Mouse (Mus musculus): ENCODE measurements at regions not wholly inside any gene's neighbourhood (a gene's known extent, or its start where the extent isn't known, plus 50 kb on each side); places are given as distances from the start of the nearest gene placed in this dataset.

DNA sequence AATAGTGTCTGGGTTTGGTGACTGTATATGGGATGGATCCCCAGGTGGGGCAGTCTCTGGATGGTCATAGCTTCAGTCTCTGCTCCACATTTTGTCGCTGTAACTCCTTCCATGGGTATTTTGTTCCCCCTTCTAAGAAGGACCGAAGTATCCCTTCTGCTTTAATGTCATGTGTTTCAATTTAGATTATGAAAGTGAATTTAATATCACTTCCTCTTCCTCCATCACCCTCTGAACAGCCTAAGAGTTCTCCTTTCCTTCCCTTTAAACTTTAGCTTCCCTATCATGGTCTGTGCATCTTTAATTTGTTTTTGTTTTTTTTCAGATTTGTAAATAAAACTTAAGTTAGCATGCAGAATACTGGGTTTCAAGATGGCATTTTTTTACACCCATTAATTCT is 211.0 kb upstream of the Phyhipl start:
- no peak for ATAC-seq (ENCODE audit: extremely low read depth, insufficient number of reproducible peaks, low FRiP score, low TSS enrichment)
- Histone ChIP-seq H3K27ac (replicated peaks) (no peak overlapping the region), H3K4me2 (no peak overlapping the region), H3K27me3 (replicated peaks) (no peaks in the 10 kb centered on the region), H3K4me1 (no peaks in the 10 kb centered on the region), H3K9me3 (no peaks in the 10 kb centered on the region), H3K4me3 (no peak overlapping the region), H3K9ac (no peak overlapping the region), H3K36me3 (no peaks in the 10 kb centered on the region)
- WGBS, result 85% methylated on average over 2 of the region's 2 CpGs

GRCm38 (mm10) chr10:70864650-70865049 is 208.9 kb upstream of the Phyhipl start:
- Histone ChIP-seq H3K36me3 (no peaks in the 10 kb centered on the region), H3K9me3 (no peaks in the 10 kb centered on the region), H3K4me2 (no peak overlapping the region), H3K4me1 (no peaks in the 10 kb centered on the region), H3K27ac (replicated peaks) (no peak overlapping the region), H3K4me3 (no peak overlapping the region), H3K27me3 (replicated peaks) (no peaks in the 10 kb centered on the region), H3K9ac (no peak overlapping the region)
- WGBS, result 83% methylated on average over 5 of the region's 5 CpGs
- ATAC-seq (ENCODE audit: extremely low read depth, insufficient number of reproducible peaks, low FRiP score, low TSS enrichment), result no peak

- 60% methylated on average over 3 of the region's 4 CpGs for WGBS
- ATAC-seq (ENCODE audit: extremely low read depth, insufficient number of reproducible peaks, low FRiP score, low TSS enrichment), result no peak
- no peak overlapping the region for H3K4me3 ChIP-seq
- H3K9me3 ChIP-seq, result no peaks in the 10 kb centered on the region
- H3K4me1 ChIP-seq, result no peaks in the 10 kb centered on the region
- no peaks in the 10 kb centered on the region for H3K36me3 ChIP-seq
- no peak overlapping the region for H3K4me2 ChIP-seq
- H3K27me3 ChIP-seq (replicated peaks), result no peaks in the 10 kb centered on the region
- no peak overlapping the region for H3K9ac ChIP-seq
- H3K27ac ChIP-seq (replicated peaks), result no peak overlapping the region
Observed at GRCm38 (mm10) chr10:70862022-70862335, 206.2 kb upstream of the Phyhipl start.

DNA sequence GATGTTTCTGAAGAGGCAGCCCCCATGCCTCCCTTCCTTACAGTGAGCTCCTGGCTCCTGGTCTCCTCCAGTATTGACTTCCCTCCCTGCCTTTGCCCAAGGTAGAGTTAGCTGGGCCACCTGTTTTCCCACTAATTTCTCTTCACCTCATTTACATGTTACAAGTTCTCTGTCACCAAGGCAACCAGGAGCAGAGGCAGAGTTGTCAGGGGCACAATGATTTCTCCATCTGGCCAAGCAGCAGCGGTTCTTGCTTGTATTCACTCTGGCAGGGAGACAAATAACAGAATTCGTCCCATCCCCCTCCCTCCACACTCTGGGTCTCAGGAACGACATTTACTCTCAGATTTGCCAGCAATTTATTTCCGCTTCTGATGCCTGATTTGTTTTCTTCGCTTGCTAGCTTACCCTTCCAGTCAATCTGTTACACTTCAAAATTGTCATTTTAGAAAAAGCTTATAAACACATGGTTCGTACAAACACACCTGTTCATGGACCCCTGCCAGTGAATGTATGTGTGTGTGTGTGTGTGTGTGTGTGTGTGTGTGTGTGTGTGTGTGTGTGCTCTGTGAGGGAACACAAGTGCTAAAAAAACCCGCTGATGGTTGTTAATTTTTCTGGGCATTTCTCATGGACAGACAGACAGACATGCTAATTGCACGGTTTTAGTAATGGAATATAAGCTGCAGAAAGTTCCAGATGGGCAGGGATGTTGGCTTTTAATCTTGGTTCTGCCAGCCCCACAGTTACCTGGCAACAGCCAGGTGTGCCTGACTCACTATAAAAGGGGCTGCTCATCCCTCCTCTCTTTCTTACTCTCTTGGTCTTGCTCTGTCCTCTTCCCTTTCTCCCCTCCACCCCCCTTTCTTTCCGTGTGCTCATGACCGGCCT is 205.6 kb upstream of the Phyhipl start:
- no peak for ATAC-seq (ENCODE audit: extremely low read depth, insufficient number of reproducible peaks, low FRiP score, low TSS enrichment)
- Histone ChIP-seq H3K36me3 (no peaks in the 10 kb centered on the region), H3K9me3 (no peaks in the 10 kb centered on the region), H3K4me2 (no peak overlapping the region), H3K27ac (replicated peaks) (no peak overlapping the region), H3K4me1 (no peaks in the 10 kb centered on the region), H3K27me3 (replicated peaks) (no peaks in the 10 kb centered on the region), H3K9ac (no peak overlapping the region), H3K4me3 (no peak overlapping the region)
- 52% methylated on average over 9 of the region's 10 CpGs for WGBS

DNA sequence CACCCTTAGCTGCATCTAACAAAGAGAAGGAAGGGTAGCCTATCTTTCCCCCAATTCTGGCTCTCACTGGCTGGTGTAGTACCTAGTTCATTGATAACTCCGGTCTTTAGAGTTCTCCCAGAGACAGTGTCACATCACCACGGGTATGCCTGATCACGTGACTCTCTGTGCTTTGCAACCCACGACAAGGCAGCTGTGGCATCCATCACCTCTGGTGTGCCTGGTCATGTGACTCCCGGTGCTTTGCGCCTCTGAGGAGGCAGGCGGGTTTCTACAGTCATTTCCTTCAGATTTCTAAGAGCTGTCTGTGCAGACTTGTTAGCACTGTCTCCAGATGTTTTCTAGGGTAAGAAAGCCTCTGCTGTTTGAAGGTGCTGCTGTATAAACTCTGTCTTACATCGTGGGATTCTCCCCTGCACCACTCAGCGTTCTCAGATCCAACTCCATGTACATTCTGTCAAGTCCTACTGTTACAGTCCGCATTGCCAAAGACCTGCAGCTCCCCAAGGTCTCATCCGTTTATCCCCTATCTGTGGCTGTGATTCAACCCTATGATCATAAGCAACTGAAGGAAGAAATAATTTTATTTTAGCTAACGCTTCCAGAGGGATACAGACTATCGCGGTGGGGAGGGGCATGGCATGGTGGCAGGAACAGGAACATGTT is 201.5 kb upstream of the Phyhipl start:
- Histone ChIP-seq H3K36me3 (no peaks in the 10 kb centered on the region), H3K9ac (no peak overlapping the region), H3K4me3 (no peak overlapping the region), H3K27me3 (replicated peaks) (no peaks in the 10 kb centered on the region), H3K4me2 (no peak overlapping the region), H3K9me3 (no peaks in the 10 kb centered on the region), H3K27ac (replicated peaks) (no peak overlapping the region), H3K4me1 (no peaks in the 10 kb centered on the region)
- WGBS, result 65% methylated on average over 14 of the region's 14 CpGs
- no peak for ATAC-seq (ENCODE audit: extremely low read depth, insufficient number of reproducible peaks, low FRiP score, low TSS enrichment)

- Histone ChIP-seq H3K36me3 (no peaks in the 10 kb centered on the region), H3K4me2 (no peak overlapping the region), H3K4me1 (no peaks in the 10 kb centered on the region), H3K27me3 (replicated peaks) (no peaks in the 10 kb centered on the region), H3K9ac (no peak overlapping the region), H3K9me3 (no peaks in the 10 kb centered on the region), H3K27ac (replicated peaks) (no peak overlapping the region), H3K4me3 (no peak overlapping the region)
- no peak for ATAC-seq (ENCODE audit: extremely low read depth, insufficient number of reproducible peaks, low FRiP score, low TSS enrichment)
- WGBS, result 76% methylated on average over 8 of the region's 8 CpGs
Observed at GRCm38 (mm10) chr10:70855948-70856347, 200.2 kb upstream of the Phyhipl start.

DNA sequence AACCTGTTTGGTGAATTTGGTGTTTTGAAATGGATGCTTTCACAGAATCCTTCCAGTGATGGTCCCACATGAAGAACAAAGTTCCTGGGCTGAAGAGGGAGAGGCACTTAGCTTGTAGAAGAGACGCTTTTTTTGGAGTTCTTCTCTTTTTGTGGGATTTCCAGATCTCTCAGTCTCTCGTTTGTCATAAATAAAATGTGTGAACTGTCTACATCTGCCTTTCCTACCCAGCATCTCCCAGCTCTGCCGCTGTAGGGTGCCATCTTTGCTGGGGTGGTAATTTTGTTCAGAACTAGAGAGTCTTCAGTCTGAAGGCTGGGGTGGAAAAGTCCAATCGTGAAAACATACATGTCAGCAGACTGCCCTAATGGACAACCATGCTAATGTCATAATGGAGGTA is 197.8 kb upstream of the Phyhipl start:
- ATAC-seq (ENCODE audit: extremely low read depth, insufficient number of reproducible peaks, low FRiP score, low TSS enrichment), result no peak
- Histone ChIP-seq H3K4me3 (no peak overlapping the region), H3K9ac (no peak overlapping the region), H3K4me1 (no peaks in the 10 kb centered on the region), H3K27ac (replicated peaks) (no peak overlapping the region), H3K36me3 (no peaks in the 10 kb centered on the region), H3K27me3 (replicated peaks) (no peaks in the 10 kb centered on the region), H3K4me2 (no peak overlapping the region), H3K9me3 (no peaks in the 10 kb centered on the region)
- WGBS, result 88% methylated on average over 4 of the region's 4 CpGs

- Histone ChIP-seq H3K9ac (no peak overlapping the region), H3K27ac (replicated peaks) (no peak overlapping the region), H3K4me2 (no peak overlapping the region), H3K27me3 (replicated peaks) (no peaks in the 10 kb centered on the region), H3K4me1 (no peaks in the 10 kb centered on the region), H3K9me3 (peaks cover 9% of the 10 kb centered on the region), H3K4me3 (no peak overlapping the region), H3K36me3 (no peaks in the 10 kb centered on the region)
- no peak for ATAC-seq (ENCODE audit: extremely low read depth, insufficient number of reproducible peaks, low FRiP score, low TSS enrichment)
- whole genome bisulfite sequencing, result 75% methylated on average over 5 of the region's 5 CpGs
Observed at GRCm38 (mm10) chr10:70848141-70848540, 192.4 kb upstream of the Phyhipl start.

DNA sequence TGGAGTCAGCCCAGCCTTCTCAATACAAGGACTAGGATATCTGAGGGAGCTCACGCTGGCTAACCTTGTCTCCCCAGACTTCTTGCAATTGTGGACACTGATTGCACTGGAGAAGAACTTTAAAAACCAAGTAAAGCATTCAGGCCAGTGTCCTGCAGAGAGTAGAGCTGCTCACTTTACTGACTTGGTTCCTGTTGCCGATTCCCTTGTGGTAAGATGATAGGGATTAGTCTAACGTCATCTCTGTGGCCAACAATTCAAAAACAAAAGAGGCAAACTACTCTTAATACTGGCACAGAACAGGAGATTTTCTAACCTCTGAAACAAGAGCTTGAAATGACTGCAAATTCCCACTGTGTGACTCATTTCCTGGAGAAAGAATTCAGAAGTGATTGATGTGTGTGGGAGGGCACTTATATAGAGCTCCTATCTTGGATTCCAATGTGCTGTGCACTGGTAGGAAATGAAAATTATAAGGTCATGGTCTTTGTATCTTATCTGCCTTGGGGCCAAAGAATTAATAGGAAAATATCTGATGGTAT is 191.6 kb upstream of the Phyhipl start:
- Histone ChIP-seq H3K27ac (replicated peaks) (no peak overlapping the region), H3K9ac (no peak overlapping the region), H3K4me3 (no peak overlapping the region), H3K4me2 (no peak overlapping the region), H3K36me3 (no peaks in the 10 kb centered on the region), H3K27me3 (replicated peaks) (no peaks in the 10 kb centered on the region), H3K9me3 (peaks cover 9% of the 10 kb centered on the region), H3K4me1 (no peaks in the 10 kb centered on the region)
- no peak for ATAC-seq (ENCODE audit: extremely low read depth, insufficient number of reproducible peaks, low FRiP score, low TSS enrichment)
- 72% methylated on average over 3 of the region's 3 CpGs for WGBS

DNA sequence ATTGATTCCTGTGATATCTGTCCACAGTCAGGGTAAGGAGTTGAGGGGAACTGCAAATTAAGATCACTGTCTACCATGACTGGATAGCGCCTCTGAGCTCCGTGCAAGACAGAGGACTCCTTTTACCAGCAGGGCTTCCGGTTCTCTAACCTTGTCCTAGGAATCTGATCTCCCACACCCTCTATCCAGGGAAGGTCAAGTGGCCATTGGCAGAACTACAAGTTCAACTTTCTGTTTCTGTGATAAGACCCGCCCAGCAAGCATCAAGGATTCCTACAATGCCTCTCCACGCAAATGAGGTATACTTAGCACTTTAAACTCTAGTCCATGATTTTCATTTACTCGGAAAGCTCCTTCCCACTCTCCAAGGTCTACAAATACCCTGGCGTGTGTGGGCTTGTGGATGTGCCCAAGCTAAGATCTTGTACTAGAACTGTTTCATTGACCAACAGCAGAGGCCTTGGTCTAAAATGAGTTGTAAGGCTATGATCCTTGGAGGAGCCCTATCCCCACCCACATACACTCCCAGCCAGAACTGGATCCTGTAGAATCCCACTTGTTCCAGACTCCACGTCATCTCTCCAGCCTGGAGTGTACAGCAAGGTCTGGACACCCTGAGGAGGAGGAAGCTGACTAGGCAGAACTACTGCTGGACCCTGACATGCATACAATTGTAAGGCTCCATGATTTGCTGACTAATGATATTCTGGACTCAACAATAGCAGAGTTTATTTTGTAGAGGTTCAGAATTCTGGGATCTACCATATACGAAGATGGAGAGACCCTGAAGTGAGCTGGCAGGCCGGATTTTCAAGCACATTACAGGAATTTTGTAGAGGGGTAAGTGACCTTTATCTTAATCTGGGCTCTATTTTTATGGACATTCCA is 190.8 kb upstream of the Phyhipl start:
- 73% methylated on average over 10 of the region's 10 CpGs for WGBS
- Histone ChIP-seq H3K4me3 (no peak overlapping the region), H3K36me3 (no peaks in the 10 kb centered on the region), H3K4me1 (no peaks in the 10 kb centered on the region), H3K9ac (no peak overlapping the region), H3K9me3 (peaks cover 13% of the 10 kb centered on the region), H3K27me3 (replicated peaks) (no peaks in the 10 kb centered on the region), H3K4me2 (no peak overlapping the region), H3K27ac (replicated peaks) (no peak overlapping the region)
- ATAC-seq (ENCODE audit: extremely low read depth, insufficient number of reproducible peaks, low FRiP score, low TSS enrichment), result no peak

- Histone ChIP-seq H3K9me3 (peaks cover 13% of the 10 kb centered on the region), H3K4me1 (no peaks in the 10 kb centered on the region), H3K9ac (no peak overlapping the region), H3K27me3 (replicated peaks) (no peaks in the 10 kb centered on the region), H3K27ac (replicated peaks) (no peak overlapping the region), H3K4me2 (no peak overlapping the region), H3K36me3 (no peaks in the 10 kb centered on the region), H3K4me3 (no peak overlapping the region)
- ATAC-seq (ENCODE audit: extremely low read depth, insufficient number of reproducible peaks, low FRiP score, low TSS enrichment), result no peak
- WGBS, result 82% methylated on average over 2 of the region's 2 CpGs
Observed at GRCm38 (mm10) chr10:70843848-70844247, 188.1 kb upstream of the Phyhipl start.

Measured in heart, embryonic 13.5 days (tissue).